Mouse (Mus musculus): ENCODE results near the gene Cd276. TPM values are rescaled to one million over a fixed set of nuclear protein-coding genes. Genes with fewer than 3 reads are reported as not detected.

The Cd276 gene
- polyA plus RNA-seq, 1 experiment from 2014 or later, result 38.8 TPM

DNA sequence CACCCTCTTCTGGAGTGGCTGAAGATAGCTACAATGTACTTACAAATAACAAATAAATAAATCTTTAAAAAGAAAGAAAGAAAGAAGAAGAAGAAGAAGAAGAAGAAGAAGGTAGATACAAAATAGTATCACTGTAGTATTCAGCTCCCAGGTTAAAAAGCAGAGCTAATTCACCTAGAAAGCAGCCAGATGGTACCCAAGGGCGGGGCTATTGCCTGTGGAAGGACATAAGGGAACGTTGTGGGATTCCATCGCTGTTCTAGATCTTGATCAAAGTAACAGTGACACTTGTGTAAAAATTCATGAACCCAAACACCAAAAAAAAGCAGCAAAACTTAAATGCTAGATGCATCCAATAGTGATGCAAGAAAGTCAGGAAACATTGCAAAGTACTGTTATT, 35.3 kb downstream of the Cd276 start:
- H3K4me3 ChIP-seq, result no peak overlapping the region
- H3K4me1 ChIP-seq, result peaks cover 13% of the 10 kb centered on the region
- peaks cover 3% of the 10 kb centered on the region for H3K27me3 ChIP-seq (ENCODE audit: insufficient read depth, poor library complexity, severe bottlenecking)
- peaks cover 7% of the 10 kb centered on the region for H3K36me3 ChIP-seq
- DNase-seq (ENCODE audit: low spot score), result no peak
- H3K9me3 ChIP-seq, result no peaks in the 10 kb centered on the region
- no peak overlapping the region for H3K27ac ChIP-seq
- 74% methylated on average over 3 of the region's 3 CpGs for WGBS

DNA sequence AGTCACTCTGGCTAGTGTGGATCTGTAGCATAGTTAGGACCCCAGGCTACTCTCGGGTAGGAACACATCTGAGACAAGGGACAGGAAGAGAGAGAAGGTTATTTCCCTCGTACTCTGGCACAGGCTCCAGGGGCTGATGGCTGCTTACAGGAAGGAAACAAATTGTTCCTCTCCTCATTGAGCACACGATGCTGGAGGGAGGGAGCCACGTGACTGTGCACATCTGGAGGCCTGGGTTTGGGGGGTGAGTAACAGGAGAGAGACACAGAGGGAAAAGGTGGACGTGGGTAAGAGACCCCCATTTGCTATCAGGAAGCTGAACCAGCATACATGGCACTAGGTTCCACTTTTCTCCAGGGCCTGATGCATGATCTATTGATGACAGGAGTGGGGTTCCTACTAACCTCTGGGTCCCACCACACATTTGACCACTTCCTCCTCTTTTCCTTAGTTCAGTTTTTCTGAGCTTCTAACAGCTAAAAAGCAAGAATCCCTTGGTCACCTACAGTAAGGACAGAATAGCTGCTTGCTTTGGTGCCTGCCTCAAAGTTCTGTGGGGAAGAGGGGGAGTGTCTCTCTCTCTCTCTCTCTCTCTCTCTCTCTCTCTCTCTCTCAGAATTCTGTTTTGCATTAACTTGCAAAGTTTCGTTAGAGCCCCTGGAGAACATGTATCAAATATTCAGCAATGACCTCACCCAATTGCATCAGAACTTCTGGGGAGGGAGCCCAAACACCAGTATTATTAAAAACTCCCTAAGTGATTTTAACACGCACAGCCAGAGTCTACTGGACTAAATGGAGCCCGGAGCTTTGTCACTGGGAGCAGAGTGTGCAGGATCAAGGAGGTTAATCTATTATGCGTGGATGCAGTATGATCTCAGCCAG, 37.1 kb downstream of the Cd276 start:
- Histone ChIP-seq H3K27me3 (ENCODE audit: insufficient read depth, poor library complexity, severe bottlenecking) (peaks cover 5% of the 10 kb centered on the region), H3K36me3 (no peaks in the 10 kb centered on the region), H3K4me1 (peaks cover 13% of the 10 kb centered on the region), H3K9me3 (no peaks in the 10 kb centered on the region), H3K27ac (no peak overlapping the region), H3K4me3 (no peak overlapping the region)
- 53% methylated on average over 9 of the region's 9 CpGs for WGBS
- no peak for DNase-seq (ENCODE audit: low spot score)

DNA sequence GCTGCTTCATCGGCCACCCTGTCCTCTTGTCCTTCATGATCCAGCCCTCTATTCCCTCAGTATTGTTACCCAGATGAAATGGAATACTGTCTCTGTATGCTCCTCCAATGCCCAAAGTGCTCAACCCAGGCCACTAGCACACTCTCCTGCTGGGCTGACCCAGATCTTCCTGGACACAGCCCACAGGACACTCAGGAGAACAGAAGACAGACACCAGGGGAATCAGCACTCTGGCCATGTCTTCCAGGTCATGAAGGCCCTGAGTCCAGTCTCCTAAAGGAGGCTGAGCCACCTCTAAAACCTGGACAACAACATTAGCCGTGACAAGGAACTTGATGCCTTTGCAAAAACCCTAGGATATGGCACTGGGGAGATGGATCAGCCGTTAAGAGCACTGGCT, 38.8 kb downstream of the Cd276 start:
- peaks cover 8% of the 10 kb centered on the region for H3K4me1 ChIP-seq
- 77% methylated on average over 3 of the region's 3 CpGs for WGBS
- no peaks in the 10 kb centered on the region for H3K36me3 ChIP-seq

DNA sequence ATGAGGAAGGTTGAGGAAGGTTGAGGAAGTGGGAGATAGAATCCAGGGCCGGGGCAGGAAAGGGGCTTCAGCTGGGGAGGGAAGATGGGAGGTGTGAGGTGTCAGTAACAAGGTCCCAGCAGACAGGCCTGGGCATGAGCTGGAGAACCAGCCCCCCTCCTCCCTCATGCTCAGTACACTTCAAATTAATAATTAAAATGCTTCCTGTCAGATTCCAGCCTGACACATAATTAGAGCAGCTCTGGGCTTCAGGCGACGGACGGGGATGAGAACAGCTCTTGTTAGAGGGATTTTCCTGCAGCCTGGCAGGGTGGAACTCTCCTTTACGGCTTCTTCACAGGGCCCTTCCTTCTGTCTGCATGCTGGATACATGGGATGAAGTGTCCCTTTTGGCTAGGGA, 41.5 kb downstream of the Cd276 start:
- no peak for DNase-seq (ENCODE audit: low spot score)
- Histone ChIP-seq H3K27me3 (ENCODE audit: insufficient read depth, poor library complexity, severe bottlenecking) (peaks cover 5% of the 10 kb centered on the region), H3K4me3 (no peak overlapping the region), H3K27ac (no peak overlapping the region), H3K9me3 (no peaks in the 10 kb centered on the region), H3K36me3 (no peaks in the 10 kb centered on the region), H3K4me1 (no peaks in the 10 kb centered on the region)
- 60% methylated on average over 5 of the region's 5 CpGs for WGBS

More for the DNA sequence above, 38.8 kb downstream of the Cd276 start:
- Histone ChIP-seq H3K9me3 (no peaks in the 10 kb centered on the region), H3K27ac (no peak overlapping the region), H3K27me3 (ENCODE audit: insufficient read depth, poor library complexity, severe bottlenecking) (peaks cover 5% of the 10 kb centered on the region), H3K4me3 (no peak overlapping the region)
- DNase-seq (ENCODE audit: low spot score), result no peak

DNA sequence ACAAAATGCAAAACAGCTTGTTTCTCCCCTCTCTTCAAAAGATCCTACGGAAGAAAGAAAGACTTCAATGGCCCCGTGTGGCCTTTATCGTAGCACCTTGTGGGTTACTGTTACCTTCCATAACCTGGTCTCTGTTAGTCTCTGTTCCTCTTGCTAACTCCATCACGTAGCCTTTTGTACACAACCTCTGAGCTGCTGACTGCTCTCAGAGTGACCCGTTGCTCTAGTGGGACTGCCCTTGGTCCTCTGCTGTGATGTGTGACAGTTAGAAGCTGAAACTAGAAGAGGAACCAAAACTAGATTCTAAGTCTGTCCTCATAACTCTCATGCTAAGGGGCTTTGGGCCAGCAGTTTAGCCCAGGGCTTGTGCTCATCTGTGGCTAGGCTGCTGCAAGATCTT, 44.8 kb downstream of the Cd276 start:
- H3K9me3 ChIP-seq, result no peaks in the 10 kb centered on the region
- no peak overlapping the region for H3K4me3 ChIP-seq
- 82% methylated on average over 5 of the region's 5 CpGs for WGBS
- H3K4me1 ChIP-seq, result 0 out of 2 replicates have a peak, but pooled peaks cover 5% of the 10 kb centered on the region
- no peaks in the 10 kb centered on the region for H3K36me3 ChIP-seq
- DNase-seq (ENCODE audit: low spot score), result no peak
- peaks cover 5% of the 10 kb centered on the region; the same call in 1 of the 2 replicates for H3K27me3 ChIP-seq (ENCODE audit: insufficient read depth, poor library complexity, severe bottlenecking)
- H3K27ac ChIP-seq, result no peak overlapping the region

DNA sequence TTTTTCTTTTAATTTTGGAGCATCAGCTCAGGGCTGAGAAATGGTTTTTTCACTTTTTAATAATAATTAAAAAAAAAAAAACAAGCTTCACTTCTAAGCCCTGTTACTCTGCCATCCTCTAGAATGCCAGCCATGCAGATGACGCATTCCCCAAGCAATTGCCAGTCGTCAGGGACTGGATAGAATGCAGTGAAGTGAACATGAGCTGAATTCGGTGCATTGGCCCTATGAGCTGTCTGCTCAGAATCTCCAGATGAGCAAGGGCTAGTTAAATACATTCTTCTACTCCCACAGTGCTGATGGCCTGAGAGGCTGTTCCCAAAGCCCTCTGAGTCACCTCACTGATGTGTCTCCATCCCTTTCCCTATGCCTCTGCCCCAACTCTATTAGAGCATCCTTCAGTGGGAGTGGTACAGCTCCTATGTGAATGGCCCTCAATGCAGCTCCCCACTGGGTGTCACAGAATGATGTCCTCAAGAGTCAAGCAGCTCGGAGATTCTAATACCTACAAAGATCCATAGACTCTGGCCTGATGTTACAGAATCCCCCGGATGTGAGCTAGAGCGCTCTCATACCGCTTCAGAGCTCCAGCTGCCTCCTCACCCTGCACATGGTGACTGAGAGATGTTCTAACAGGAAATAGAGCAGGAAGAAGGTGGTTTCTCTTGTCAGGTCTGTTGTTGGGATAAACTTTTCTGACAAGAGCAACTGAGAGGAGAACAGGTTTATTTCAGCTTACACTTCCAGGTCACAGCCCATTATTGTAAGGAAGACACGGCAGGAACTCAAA, 47.8 kb downstream of the Cd276 start:
- no peak for DNase-seq (ENCODE audit: low spot score)
- H3K27ac ChIP-seq, result no peak overlapping the region
- H3K9me3 ChIP-seq, result no peaks in the 10 kb centered on the region
- 0 out of 2 replicates have a peak, but pooled peaks cover 5% of the 10 kb centered on the region for H3K4me1 ChIP-seq
- no peak overlapping the region for H3K4me3 ChIP-seq
- peaks cover 7% of the 10 kb centered on the region; the same call in 1 of the 2 replicates for H3K27me3 ChIP-seq (ENCODE audit: insufficient read depth, poor library complexity, severe bottlenecking)
- WGBS, result 75% methylated on average over 8 of the region's 8 CpGs
- no peaks in the 10 kb centered on the region for H3K36me3 ChIP-seq

DNA sequence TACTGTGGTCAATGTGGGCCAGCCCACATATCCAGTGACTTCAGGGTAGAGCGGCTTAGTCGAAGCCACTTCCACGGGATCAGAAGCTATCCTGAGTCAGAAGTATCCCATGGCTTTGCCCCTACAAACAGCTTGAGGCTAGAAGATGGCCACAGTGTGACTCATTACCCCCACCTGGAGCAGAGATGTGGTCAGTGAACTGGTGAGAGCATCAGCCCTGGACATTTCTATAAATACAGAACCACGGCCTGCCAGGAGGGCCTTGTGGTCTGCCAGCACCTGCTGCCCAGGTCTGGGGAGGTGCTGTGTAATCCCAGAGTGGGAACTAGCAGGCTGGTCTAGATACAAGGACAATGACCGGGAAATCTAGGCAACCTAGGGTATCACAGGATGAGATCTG, 54.3 kb downstream of the Cd276 start:
- H3K27ac ChIP-seq, result no peak overlapping the region
- WGBS, result 80% methylated on average over 5 of the region's 5 CpGs
- H3K36me3 ChIP-seq, result no peaks in the 10 kb centered on the region

DNA sequence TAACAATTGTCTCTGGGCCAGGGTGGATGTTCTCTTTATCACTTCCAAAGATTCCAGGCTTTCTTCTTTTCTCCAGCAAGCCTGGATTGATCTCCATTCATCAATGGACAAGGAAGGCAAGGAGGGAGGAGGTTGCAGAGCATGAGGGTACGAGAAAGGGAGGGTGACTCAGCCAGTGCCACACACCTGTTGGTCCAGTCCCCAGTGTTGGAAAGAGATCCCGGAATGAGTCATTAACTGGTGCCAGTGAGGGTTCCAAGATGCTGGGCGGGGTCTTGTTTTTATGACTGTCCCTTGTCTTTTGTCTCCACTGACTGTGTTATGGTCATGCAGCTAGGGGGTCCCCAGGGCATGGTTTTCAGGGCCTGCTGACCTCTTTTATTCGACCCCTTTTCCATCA, 57.3 kb downstream of the Cd276 start:
- no peak for DNase-seq (ENCODE audit: low spot score)
- Histone ChIP-seq H3K27ac (no peak overlapping the region), H3K36me3 (no peaks in the 10 kb centered on the region), H3K9me3 (no peaks in the 10 kb centered on the region), H3K27me3 (ENCODE audit: insufficient read depth, poor library complexity, severe bottlenecking) (peaks cover 28% of the 10 kb centered on the region; the same call in 1 of the 2 replicates), H3K4me3 (no peak overlapping the region), H3K4me1 (peaks cover 5% of the 10 kb centered on the region; the same call in 1 of the 2 replicates)
- WGBS, result 71% methylated on average over 4 of the region's 4 CpGs

More for the DNA sequence above, 54.3 kb downstream of the Cd276 start:
- no peak for DNase-seq (ENCODE audit: low spot score)
- no peaks in the 10 kb centered on the region for H3K9me3 ChIP-seq
- H3K4me3 ChIP-seq, result no peak overlapping the region
- H3K4me1 ChIP-seq, result peaks cover 9% of the 10 kb centered on the region; the same call in 1 of the 2 replicates
- 0 out of 2 replicates have a peak, but pooled peaks cover 16% of the 10 kb centered on the region for H3K27me3 ChIP-seq (ENCODE audit: insufficient read depth, poor library complexity, severe bottlenecking)

DNA sequence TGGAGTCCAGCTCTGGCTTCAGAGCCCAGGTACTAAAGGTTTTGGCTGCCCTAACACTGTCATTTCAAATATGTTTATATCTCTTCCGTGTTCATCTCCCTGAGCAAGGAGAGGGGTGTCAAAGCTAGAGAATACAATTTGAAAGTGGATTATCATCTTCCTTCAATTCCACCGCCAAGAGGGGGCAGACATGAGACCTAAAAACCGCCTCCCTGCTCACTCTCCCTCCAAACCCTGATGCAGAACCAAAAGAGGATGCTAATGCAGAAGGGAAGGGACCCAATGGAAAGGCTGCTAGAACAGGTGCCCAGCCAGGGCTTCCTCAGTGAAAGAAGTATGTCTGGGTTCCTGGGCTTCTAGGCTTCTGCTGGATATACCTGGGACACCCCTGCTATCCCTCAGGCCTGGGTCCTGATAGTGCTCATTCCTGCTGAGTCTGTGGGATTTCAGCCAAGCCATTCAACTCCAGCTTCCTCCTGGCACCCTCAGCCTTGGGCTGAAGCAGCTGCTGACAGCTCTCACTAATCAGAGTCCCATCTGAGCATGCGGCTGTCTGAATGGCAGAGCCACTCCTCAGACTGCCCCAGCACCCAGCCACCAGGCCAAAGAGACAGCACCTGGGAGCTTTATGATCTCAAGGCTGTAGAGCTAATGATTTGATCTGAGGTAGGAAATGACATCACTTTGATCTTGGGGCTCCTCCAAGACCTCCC, 58.6 kb downstream of the Cd276 start:
- H3K27ac ChIP-seq, result no peak overlapping the region; the same call in 1 of the 2 replicates
- no peaks in the 10 kb centered on the region for H3K36me3 ChIP-seq
- DNase-seq (ENCODE audit: low spot score), result no peak
- H3K9me3 ChIP-seq, result no peaks in the 10 kb centered on the region
- no peak overlapping the region for H3K4me3 ChIP-seq
- WGBS, result 24% methylated on average over 4 of the region's 4 CpGs
- peaks cover 37% of the 10 kb centered on the region for H3K27me3 ChIP-seq (ENCODE audit: insufficient read depth, poor library complexity, severe bottlenecking)
- H3K4me1 ChIP-seq, result peaks cover 5% of the 10 kb centered on the region; the same call in 1 of the 2 replicates

DNA sequence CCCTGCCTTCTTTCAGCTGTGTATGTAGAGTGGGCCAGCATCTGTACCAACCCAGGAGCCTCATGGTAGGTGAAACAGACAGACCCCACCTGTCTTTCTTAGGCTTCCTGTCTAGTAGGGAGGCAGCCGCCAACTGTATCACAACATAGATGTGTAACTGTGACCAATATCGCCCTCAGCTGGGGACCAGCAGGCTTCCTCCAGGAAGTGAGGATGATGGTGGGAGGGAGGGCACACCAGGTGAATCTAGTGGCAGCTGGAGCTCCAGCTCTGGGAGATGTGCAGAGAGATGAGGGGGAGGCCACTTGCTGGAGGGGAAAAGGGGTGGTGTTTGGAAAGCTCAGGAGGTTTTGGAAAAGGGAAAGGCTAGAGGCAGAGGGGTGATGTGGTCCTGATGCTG, 60.2 kb downstream of the Cd276 start:
- no peak overlapping the region for H3K27ac ChIP-seq
- no peaks in the 10 kb centered on the region for H3K9me3 ChIP-seq
- no peaks in the 10 kb centered on the region for H3K36me3 ChIP-seq
- DNase-seq (ENCODE audit: low spot score), result no peak
- H3K4me1 ChIP-seq, result peaks cover 8% of the 10 kb centered on the region
- peaks cover 52% of the 10 kb centered on the region for H3K27me3 ChIP-seq (ENCODE audit: insufficient read depth, poor library complexity, severe bottlenecking)
- 60% methylated on average over 2 of the region's 2 CpGs for WGBS
- no peak overlapping the region for H3K4me3 ChIP-seq

DNA sequence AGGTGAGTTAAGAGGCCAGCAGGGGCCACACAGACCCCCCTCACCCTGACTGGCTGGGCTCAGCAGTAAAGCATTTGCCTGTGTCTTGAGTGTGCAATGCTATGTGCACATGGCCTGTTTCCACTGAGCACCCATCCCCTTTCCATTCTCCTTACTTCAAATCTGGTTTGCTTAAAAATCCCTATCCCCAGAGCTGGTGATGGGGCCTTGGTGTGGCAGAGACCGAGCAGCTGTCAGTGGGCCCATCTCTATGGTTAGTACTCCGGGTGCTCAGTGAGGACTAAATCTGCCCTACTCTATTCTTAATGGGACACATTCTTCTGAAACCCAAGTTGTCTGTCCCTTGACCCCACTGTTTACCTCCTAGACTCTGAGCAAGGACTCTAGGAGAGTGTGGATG, 64.8 kb downstream of the Cd276 start:
- Histone ChIP-seq H3K4me1 (peaks cover 34% of the 10 kb centered on the region), H3K27me3 (ENCODE audit: insufficient read depth, poor library complexity, severe bottlenecking) (peaks cover 88% of the 10 kb centered on the region), H3K36me3 (no peaks in the 10 kb centered on the region), H3K27ac (no peak overlapping the region), H3K4me3 (0 out of 2 replicates have a peak overlapping the region, but pooled peaks have one; percentile 80), H3K9me3 (no peaks in the 10 kb centered on the region)
- no peak for DNase-seq (ENCODE audit: low spot score)
- 55% methylated on average over 2 of the region's 2 CpGs for WGBS

DNA sequence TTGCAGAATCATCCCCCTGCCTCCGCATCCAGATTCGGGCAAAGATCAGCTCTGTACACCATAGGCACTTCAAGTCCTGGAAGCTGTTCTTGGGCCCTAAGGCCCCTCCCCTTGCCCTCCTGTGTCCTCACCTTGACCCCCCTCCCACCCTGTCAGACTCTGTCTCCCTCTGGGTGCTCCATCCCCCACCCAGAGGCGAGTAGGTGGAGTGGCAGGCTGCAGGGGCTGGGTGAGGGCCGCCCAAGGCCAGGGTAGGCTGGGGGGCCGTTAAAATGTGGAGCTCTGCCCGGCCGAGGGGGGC, 65.4 kb downstream of the Cd276 start:
- Histone ChIP-seq H3K4me1 (peaks cover 34% of the 10 kb centered on the region), H3K27ac (peak overlapping the region; percentile 42; the same call in 1 of the 2 replicates), H3K36me3 (no peaks in the 10 kb centered on the region), H3K27me3 (ENCODE audit: insufficient read depth, poor library complexity, severe bottlenecking) (peaks cover 88% of the 10 kb centered on the region), H3K9me3 (no peaks in the 10 kb centered on the region), H3K4me3 (peak overlapping the region; percentile 80)
- DNase-seq (ENCODE audit: low spot score), result no peak
- 12% methylated on average over 7 of the region's 7 CpGs for WGBS

Data from heart, embryonic 10.5 days (tissue).